Mouse (Mus musculus): Measurements from ENCODE around the gene Gprin1.

Gprin1 gene

DNA sequence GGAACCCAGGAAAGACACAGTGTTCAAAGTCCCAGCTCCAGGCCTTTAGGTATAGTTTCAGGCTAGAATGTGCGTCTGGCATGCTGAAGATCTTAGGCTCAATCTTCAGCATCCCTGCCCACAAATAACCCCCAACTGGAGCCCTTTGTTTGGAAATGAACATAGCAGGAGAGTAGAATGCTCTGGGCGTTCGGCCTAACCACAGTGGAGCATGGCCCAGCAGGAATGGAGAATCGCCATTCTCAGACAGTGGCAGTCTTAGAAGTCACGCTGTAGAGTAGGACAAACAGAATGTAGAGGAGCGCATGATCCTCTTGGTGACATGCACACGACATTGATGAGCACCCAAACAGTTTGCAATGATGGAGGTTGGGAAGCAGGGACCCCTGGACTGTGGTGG lies 11.2 kb upstream of the Gprin1 start:
- no peak for ATAC-seq (ENCODE audit: insufficient number of reproducible peaks, low FRiP score, low TSS enrichment)

DNA sequence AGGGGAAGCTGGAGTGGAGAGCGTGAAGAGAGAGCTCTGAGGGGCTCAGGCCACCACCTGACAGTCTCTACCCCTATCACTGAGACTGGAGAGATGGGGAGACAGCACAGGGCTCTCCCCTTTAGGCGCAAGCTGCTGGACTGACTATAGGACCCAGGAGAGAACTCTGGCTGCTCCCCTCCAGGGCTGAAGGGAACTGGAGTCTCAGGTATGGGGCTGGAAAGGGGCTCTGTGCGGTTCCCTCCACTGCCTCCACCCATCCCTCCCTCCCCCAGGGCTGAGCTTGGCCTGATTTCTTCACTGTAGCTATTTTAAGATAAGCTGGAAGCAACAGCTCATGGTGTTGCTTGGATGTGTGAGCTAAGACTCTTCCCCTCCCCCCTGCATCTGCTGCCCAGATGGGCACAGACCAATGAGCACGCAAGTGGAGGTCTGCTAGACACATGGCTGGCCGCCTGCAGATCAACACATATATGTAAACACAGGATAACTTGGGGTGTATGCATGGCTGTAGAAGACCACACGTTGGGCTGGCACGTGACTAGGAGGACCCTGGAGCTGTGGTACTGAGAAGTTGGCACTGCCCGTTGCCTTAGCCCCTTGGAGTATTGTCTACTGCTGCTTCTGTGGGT lies 10.6 kb upstream of the Gprin1 start:
- ATAC-seq (ENCODE audit: insufficient number of reproducible peaks, low FRiP score, low TSS enrichment), result no peak

GRCm38 (mm10) chr13:54759496-54759895 lies 9.8 kb upstream of the Gprin1 start:
- no peak for ATAC-seq (ENCODE audit: insufficient number of reproducible peaks, low FRiP score, low TSS enrichment)

- ATAC-seq (ENCODE audit: insufficient number of reproducible peaks, low FRiP score, low TSS enrichment), result no peak
These were observed 9.2 kb upstream of the Gprin1 start for GRCm38 (mm10) chr13:54758756-54759470.

DNA sequence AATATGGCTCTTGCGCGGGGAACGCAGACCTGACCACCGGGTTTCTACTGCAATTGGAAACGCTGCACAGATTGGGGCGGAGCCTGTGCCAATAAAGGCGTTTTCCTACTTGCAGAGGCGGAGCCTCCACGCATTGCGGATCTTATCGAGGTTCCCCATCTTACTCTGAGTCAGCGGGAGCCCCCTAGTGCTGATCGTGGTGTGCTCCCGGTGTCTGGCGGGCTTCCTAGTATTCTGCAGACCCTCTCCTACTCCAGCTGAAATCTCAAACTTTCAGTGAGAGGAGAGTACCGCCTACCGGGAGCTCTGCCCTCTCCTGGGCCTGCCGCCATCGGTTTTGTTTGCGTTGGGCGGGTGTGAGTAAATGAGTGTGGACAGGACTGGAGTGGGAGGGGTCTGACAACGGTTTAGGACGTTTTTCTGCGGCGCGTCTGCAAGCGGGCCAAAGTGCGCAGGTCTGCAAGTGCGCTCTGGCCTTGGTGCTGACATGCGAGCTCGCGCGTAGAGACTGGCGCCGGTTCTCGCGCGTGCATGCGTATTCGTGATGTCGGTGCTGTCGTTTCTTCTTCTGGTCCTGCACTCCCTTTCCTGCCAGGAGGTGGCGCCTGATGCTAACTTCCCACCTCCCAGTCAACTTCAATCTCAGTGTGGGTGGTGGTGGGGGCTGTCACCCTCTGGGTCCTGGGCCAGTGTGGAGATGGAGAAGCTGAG lies 8.5 kb upstream of the Gprin1 start:
- peak; percentile 79 for ATAC-seq (ENCODE audit: insufficient number of reproducible peaks, low FRiP score, low TSS enrichment)

GRCm38 (mm10) chr13:54757093-54757830 lies 7.6 kb upstream of the Gprin1 start:
- ATAC-seq (ENCODE audit: insufficient number of reproducible peaks, low FRiP score, low TSS enrichment), result no peak

DNA sequence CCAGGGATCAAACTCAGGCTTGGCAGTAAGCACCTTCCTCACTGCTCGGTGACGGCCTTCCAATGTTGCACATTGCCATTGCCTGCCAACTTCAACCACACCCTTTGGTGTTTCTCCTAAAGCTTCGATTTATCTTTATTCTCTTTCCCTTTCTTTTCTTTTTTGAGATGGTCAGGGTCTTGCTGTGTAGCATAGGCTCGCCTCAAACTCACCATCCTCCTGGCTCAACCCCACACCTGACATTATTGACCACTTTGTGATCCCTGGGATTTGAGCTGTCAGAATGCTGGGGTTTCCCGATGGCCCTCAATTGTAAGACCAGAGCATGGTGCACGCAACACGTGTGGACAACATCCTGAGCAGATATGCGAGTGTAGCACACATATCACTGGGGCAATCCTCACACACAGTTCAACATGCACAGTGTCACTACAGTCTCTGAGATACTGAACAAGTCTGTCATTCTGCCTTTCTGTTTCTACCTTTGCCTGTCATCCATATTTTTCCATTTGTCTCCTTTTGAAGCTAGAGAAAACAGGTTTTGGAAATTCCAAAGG lies 6.6 kb upstream of the Gprin1 start:
- ATAC-seq (ENCODE audit: insufficient number of reproducible peaks, low FRiP score, low TSS enrichment), result no peak

DNA sequence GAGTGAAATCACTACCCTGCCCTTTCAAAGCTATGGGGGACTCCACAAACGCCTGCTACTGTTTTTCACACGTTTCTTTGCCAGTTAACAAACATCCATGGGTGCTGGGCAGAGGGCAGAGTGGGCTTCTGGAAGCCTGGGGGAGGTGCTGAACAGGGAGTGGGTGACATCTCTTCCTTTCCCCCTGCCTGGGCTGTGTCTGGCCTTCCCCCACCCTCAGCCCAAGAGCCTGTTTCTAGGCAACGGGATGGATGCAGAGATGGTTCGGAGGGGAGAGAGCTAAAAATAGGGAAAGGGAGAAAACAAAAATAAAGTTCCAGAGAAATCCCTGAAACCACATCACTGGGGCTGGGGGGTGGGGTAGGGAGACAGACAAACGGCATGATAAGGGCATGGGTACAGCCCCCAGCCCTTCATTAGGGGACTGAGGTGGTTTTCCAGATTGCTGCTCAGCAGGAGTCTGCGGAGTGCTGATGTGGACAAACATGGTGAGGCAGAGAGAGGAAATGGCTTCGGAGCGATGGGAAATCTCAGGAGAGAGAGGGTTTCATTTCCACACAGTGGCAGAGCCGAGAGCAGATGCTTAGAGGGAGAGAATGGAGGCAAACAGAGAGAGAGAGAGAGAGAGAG lies 5.6 kb upstream of the Gprin1 start:
- no peak for ATAC-seq (ENCODE audit: insufficient number of reproducible peaks, low FRiP score, low TSS enrichment)

- no peak for ATAC-seq (ENCODE audit: insufficient number of reproducible peaks, low FRiP score, low TSS enrichment)
These were observed 4.8 kb upstream of the Gprin1 start for GRCm38 (mm10) chr13:54754169-54755080.

GRCm38 (mm10) chr13:54753733-54754132 lies 4.1 kb upstream of the Gprin1 start:
- no peak for ATAC-seq (ENCODE audit: insufficient number of reproducible peaks, low FRiP score, low TSS enrichment)

GRCm38 (mm10) chr13:54752656-54753055 lies 3.0 kb upstream of the Gprin1 start:
- ATAC-seq (ENCODE audit: insufficient number of reproducible peaks, low FRiP score, low TSS enrichment), result no peak

DNA sequence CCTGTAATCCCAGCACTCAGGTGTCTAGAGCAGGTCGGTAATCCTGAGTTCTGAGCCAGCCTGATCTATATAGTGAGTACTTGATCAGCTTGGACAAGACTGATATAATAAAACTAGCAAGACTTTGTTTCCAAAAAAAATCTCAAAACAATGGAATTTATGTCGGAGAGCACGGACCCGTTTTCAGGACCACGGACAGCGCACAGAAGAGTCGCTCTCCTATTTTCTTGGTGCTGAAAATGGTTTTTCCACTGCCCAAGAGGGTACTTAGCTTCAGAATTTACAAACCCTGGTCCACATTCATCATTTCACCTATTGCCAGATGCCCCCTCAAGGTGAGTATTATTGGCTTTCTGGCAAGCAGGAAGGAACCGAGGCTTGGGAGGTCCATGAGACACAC lies 1.0 kb upstream of the Gprin1 start:
- ATAC-seq (ENCODE audit: insufficient number of reproducible peaks, low FRiP score, low TSS enrichment), result no peak

GRCm38 (mm10) chr13:54749061-54749863 lies 412 bp downstream of the Gprin1 start:
- peak; percentile 33; the same call in 1 of the 2 replicates for ATAC-seq (ENCODE audit: insufficient number of reproducible peaks, low FRiP score, low TSS enrichment)

DNA sequence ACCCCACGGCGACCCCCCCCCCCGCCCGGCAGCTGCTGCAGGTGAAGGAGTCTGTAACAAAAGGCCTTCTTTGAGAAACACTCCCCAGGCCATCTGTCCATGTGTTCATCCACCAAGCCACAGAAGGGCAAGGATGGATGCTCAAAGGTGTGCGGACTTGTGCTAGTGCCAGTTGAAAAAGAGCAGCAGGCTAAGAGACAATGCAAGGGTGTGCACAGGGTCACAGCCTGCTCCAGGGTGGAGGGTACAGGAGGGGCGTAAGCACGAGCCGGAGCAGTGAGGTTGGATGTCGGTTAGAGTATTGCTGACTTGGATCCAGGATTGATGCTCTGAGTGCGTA lies 983 bp downstream of the Gprin1 start:
- no peak for ATAC-seq (ENCODE audit: insufficient number of reproducible peaks, low FRiP score, low TSS enrichment)

GRCm38 (mm10) chr13:54748190-54748589 lies 1.5 kb downstream of the Gprin1 start:
- ATAC-seq (ENCODE audit: insufficient number of reproducible peaks, low FRiP score, low TSS enrichment), result no peak

DNA sequence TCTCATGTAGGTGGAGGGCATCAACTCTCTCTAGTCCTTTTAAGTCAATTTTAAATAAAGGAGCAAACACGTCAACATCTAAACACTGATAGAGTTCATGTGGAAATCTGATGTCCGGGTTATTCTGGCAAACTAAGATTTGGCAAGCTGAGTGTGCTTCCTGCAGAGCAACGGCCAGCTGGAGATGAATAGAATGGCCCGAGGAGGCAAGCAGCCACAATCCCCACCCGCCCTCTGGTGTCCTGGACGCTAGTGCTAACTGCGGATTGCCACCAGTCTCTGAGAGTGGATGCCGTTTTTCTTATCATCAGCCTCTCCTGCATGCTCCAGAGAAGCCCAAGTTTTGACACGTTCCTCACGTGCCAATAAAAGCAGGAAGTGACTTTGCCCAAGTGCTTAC lies 2.8 kb downstream of the Gprin1 start:
- ATAC-seq (ENCODE audit: insufficient number of reproducible peaks, low FRiP score, low TSS enrichment), result peak; percentile 29; the same call in 1 of the 2 replicates

DNA sequence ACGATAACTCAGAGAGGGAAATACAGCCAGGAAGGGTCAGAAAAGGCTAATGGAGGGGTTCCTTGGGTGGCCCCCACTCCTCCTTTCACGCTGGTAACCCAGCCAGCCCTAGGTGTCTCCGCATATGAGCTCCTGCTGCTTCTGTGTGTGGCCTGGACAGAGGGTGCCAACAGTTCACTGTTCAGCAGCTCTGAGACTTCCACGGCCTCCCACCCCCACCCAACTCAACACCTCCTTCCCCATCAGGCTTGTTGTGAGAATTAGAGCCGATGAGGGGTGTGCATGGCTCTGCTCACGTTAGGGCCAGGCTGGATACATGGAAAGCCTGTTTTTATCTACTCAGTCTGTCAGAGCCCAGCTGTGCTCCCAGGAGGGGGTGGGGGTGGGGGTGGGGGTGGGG lies 3.6 kb downstream of the Gprin1 start:
- no peak for ATAC-seq (ENCODE audit: insufficient number of reproducible peaks, low FRiP score, low TSS enrichment)

DNA sequence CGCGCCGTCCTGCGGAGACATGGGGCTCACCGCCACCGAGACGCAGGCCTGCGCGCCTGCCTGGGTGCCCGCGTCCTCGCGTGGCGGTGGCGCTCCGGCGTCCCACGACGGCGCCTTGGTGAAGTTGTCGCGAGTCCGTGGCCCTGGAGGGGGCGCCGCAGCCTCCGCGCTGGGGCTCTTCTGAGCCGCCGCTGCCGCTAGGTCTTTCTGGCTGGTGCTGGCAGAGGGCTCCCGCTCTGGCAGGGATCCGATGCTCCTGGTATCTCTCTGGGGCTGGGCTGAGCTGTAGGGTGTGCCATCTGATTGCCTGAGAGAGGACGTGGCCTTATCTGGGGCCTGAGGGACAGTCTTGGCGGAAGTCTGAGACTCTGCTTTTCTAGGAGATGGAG lies 11.5 kb downstream of the Gprin1 start:
- peak; percentile 34; the same call in 1 of the 2 replicates for ATAC-seq (ENCODE audit: insufficient number of reproducible peaks, low FRiP score, low TSS enrichment)

All from cerebellum, adult (tissue).